Mouse (Mus musculus): Measurements from ENCODE around the gene Utp4.
"Not testable (repeated sequence)": the region's sequence is repeated elsewhere in the genome, so short reads cannot be mapped to it uniquely, and the experiment has no call there.

Gene Utp4

GRCm38 (mm10) chr8:106905727-106906480 is 12.5 kb downstream of the Utp4 start:
- DNase-seq (ENCODE audit: low spot score in 2 of 2), result peak; percentile 37 to 58

- no peak for DNase-seq (ENCODE audit: low spot score in 2 of 2)
Observed at GRCm38 (mm10) chr8:106906635-106907034, 13.2 kb downstream of the Utp4 start.

- DNase-seq (ENCODE audit: low spot score in 2 of 2), result no peak
Observed at GRCm38 (mm10) chr8:106907450-106907849, 14.0 kb downstream of the Utp4 start.

- DNase-seq (ENCODE audit: low spot score in 2 of 2), result no peak
Observed at GRCm38 (mm10) chr8:106908291-106908690, 14.9 kb downstream of the Utp4 start.

GRCm38 (mm10) chr8:106913631-106914030 is 20.2 kb downstream of the Utp4 start:
- no peak for DNase-seq (ENCODE audit: low spot score in 2 of 2)

GRCm38 (mm10) chr8:106919721-106920394 is 26.4 kb downstream of the Utp4 start:
- no peak for DNase-seq (ENCODE audit: low spot score in 2 of 2)

- no peak for DNase-seq (ENCODE audit: low spot score in 2 of 2)
Observed at GRCm38 (mm10) chr8:106920395-106920741, 26.9 kb downstream of the Utp4 start.

GRCm38 (mm10) chr8:106924057-106924456 is 30.6 kb downstream of the Utp4 start:
- DNase-seq (ENCODE audit: low spot score in 2 of 2), result no peak

- no peak for DNase-seq (ENCODE audit: low spot score in 2 of 2)
Observed at GRCm38 (mm10) chr8:106924904-106925349, 31.5 kb downstream of the Utp4 start.

- no peak for DNase-seq (ENCODE audit: low spot score in 2 of 2)
Observed at GRCm38 (mm10) chr8:106925446-106925845, 32.0 kb downstream of the Utp4 start.

GRCm38 (mm10) chr8:106927247-106927646 is 33.8 kb downstream of the Utp4 start:
- peak; percentile 15 to 39 for DNase-seq (ENCODE audit: low spot score in 2 of 2)

GRCm38 (mm10) chr8:106928182-106928581 is 34.7 kb downstream of the Utp4 start:
- not testable (repeated sequence) for DNase-seq (ENCODE audit: low spot score in 2 of 2)

GRCm38 (mm10) chr8:106929155-106929913 is 35.9 kb downstream of the Utp4 start:
- DNase-seq (ENCODE audit: low spot score in 2 of 2), result no peak

- no peak for DNase-seq (ENCODE audit: low spot score in 2 of 2)
Observed at GRCm38 (mm10) chr8:106929921-106930320, 36.5 kb downstream of the Utp4 start.

GRCm38 (mm10) chr8:106932376-106933065 is 39.1 kb downstream of the Utp4 start:
- no peak for DNase-seq (ENCODE audit: low spot score in 2 of 2)

- no peak for DNase-seq (ENCODE audit: low spot score in 2 of 2)
Observed at GRCm38 (mm10) chr8:106933506-106934143, 40.2 kb downstream of the Utp4 start.

GRCm38 (mm10) chr8:106934226-106934977 is 41.0 kb downstream of the Utp4 start:
- DNase-seq (ENCODE audit: low spot score in 2 of 2), result peak in 1 of 2 experiments; percentile 27

- DNase-seq (ENCODE audit: low spot score in 2 of 2), result peak; percentile 85 to 88
Observed at GRCm38 (mm10) chr8:106935324-106935869, 42.0 kb downstream of the Utp4 start, which contains the start of gene Sntb2. Gene Sntb2 (plus strand): TSS chr8:106935750.

- DNase-seq (ENCODE audit: low spot score in 2 of 2), result peak; percentile 16 to 22
Observed at GRCm38 (mm10) chr8:106935899-106936477, 42.6 kb downstream of the Utp4 start.

All from natural killer cell, adult 2 months (primary cell).